ENCODE assay signal across 12 mouse cellular contexts in the genomic region with DNA sequence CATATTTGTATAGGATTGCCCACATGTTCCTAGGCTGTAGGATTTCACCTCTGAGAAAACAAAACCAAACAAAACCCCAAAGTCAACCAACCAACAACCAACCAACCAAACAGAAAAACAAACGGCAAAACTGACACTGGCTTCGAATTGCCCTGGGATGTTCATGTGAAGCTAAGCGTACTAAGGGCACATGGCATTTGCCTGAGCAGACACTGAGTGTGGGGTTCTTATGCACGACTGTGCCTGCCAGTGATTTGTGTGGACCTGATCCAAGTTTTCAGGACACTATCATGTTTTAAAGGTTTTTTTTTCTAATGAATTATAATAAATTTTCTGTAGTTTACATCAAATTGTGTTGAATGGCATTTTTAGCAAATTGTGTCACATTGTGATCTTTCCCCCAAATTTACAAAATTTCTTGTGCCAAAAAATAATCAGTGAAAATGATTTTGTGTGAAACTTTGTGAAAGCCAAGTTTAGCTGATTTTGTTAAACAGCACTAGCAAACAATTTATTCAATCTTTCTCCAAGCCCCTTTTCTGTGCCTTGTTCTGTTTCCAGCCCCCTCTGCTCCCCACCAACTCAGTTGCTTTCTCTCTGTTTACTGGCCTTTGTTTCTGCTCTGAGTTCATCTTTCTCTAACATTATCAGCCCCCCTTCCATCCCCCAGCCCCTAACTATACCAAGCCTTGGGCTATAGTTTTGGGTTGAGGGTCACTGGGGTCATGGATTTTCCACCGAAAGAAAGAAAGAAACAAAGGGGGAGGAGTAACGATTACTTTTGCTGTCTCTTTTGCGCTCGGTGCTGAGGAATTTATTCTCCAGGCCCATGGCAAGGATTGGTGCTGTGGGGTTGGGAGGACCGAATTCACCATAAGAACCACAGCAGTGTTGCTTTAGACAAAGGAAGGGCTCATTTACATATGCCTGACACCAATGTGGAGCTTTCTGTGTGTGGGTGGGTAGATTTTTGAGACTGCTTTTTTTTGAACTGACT.
DNase-seq lines count a peak whose midpoint lies in the region; ATAC-seq and TF ChIP-seq lines count a peak whose summit lies in the region.
"Had no signal": no experiment of that assay in that cellular context is flagged by ENCODE, and none has a peak within 500 bp of the region (broad histone marks: within the 10 kb centered on the region; RNA-seq: fewer than 3 reads in every experiment).

No protein-coding gene starts in this region.

- no peak overlapping the region for H3K9ac ChIP-seq in midbrain, embryonic 11.5 days (ENCODE audit: low read length)
- H3K9ac ChIP-seq in midbrain, postnatal 0 days (replicated peaks; ENCODE audit: low read length, poor library complexity, severe bottlenecking) = no peak overlapping the region
- no peak overlapping the region for H3K9ac ChIP-seq in embryonic facial prominence, embryonic 11.5 days (replicated peaks; ENCODE audit: low read length)
- no peak overlapping the region for H3K9ac ChIP-seq in hindbrain, embryonic 16.5 days (ENCODE audit: low read depth, low read length)
- H3K9ac ChIP-seq: liver, embryonic 14.5 days had no signal

- peak overlapping the region; percentile 21 for H3K27ac ChIP-seq in midbrain, embryonic 11.5 days (ENCODE audit: low read depth, low read length)
- no peak overlapping the region for H3K27ac ChIP-seq in midbrain, postnatal 0 days (ENCODE audit: low read depth, low read length)
- no peak overlapping the region for H3K27ac ChIP-seq in embryonic facial prominence, embryonic 11.5 days (replicated peaks; ENCODE audit: low read depth, low read length)
- no peak overlapping the region for H3K27ac ChIP-seq in hindbrain, embryonic 16.5 days (ENCODE audit: low read depth, low read length)
- H3K27ac ChIP-seq: liver, embryonic 14.5 days had no signal

- ATAC-seq in midbrain, embryonic 11.5 days (ENCODE audit: low FRiP score) = peak; percentile 81
- no peak for ATAC-seq in midbrain, postnatal 0 days (ENCODE audit: low FRiP score)
- ATAC-seq in embryonic facial prominence, embryonic 11.5 days (replicated peaks; ENCODE audit: insufficient number of reproducible peaks, low FRiP score, low TSS enrichment, low read depth) = peak; percentile 57
- ATAC-seq in hindbrain, embryonic 16.5 days = peak; percentile 60; the same call in 1 of the 2 replicates
- ATAC-seq: intestine, postnatal 0 days had no signal

- WGBS in midbrain, embryonic 11.5 days = 22% methylated on average over 9 of the region's 9 CpGs
- 30% methylated on average over 9 of the region's 9 CpGs for WGBS in midbrain, postnatal 0 days
- 25% methylated on average over 9 of the region's 9 CpGs for WGBS in embryonic facial prominence, embryonic 11.5 days
- WGBS in hindbrain, embryonic 16.5 days = 22% methylated on average over 9 of the region's 9 CpGs

- TF ChIP-seq CTCF in midbrain, postnatal 0 days (IDR thresholded peaks at IDR 0.05) = no peak

- no peaks in the 10 kb centered on the region for H3K36me3 ChIP-seq in midbrain, embryonic 11.5 days (ENCODE audit: control insufficient read depth, insufficient read depth, low read length)
- H3K36me3 ChIP-seq in midbrain, postnatal 0 days (ENCODE audit: insufficient read depth, low read length) = no peaks in the 10 kb centered on the region
- H3K36me3 ChIP-seq in embryonic facial prominence, embryonic 11.5 days (replicated peaks; ENCODE audit: control insufficient read depth, insufficient read depth, low read depth, low read length) = no peaks in the 10 kb centered on the region
- H3K36me3 ChIP-seq in hindbrain, embryonic 16.5 days (ENCODE audit: control insufficient read depth, insufficient read depth, low read length) = no peaks in the 10 kb centered on the region

- no peak overlapping the region for H3K4me2 ChIP-seq in midbrain, embryonic 11.5 days
- no peak overlapping the region for H3K4me2 ChIP-seq in midbrain, postnatal 0 days (ENCODE audit: low read depth, low read length, poor library complexity, severe bottlenecking)
- no peak overlapping the region for H3K4me2 ChIP-seq in embryonic facial prominence, embryonic 11.5 days (ENCODE audit: low read depth, low read length)
- H3K4me2 ChIP-seq in hindbrain, embryonic 16.5 days (ENCODE audit: low read length) = no peak overlapping the region

- H3K9me3 ChIP-seq in midbrain, embryonic 11.5 days (ENCODE audit: control insufficient read depth, low read length) = no peaks in the 10 kb centered on the region
- no peaks in the 10 kb centered on the region for H3K9me3 ChIP-seq in midbrain, postnatal 0 days (ENCODE audit: low read length)
- H3K9me3 ChIP-seq in embryonic facial prominence, embryonic 11.5 days (replicated peaks; ENCODE audit: control insufficient read depth, low read length) = no peaks in the 10 kb centered on the region
- no peaks in the 10 kb centered on the region for H3K9me3 ChIP-seq in hindbrain, embryonic 16.5 days (ENCODE audit: control insufficient read depth, low read length)

- H3K27me3 ChIP-seq in midbrain, embryonic 11.5 days (ENCODE audit: control insufficient read depth, insufficient read depth, low read length) = no peaks in the 10 kb centered on the region
- no peaks in the 10 kb centered on the region for H3K27me3 ChIP-seq in midbrain, postnatal 0 days (ENCODE audit: insufficient read depth, low read length)
- no peaks in the 10 kb centered on the region for H3K27me3 ChIP-seq in embryonic facial prominence, embryonic 11.5 days (ENCODE audit: control insufficient read depth, insufficient read depth, low read length)
- no peaks in the 10 kb centered on the region for H3K27me3 ChIP-seq in hindbrain, embryonic 16.5 days (replicated peaks; ENCODE audit: control insufficient read depth, insufficient read depth, low read length)

- H3K4me1 ChIP-seq in midbrain, embryonic 11.5 days (ENCODE audit: control insufficient read depth, insufficient read depth, low read length) = peaks cover 10% of the 10 kb centered on the region; the same call in 1 of the 2 replicates
- H3K4me1 ChIP-seq in midbrain, postnatal 0 days (ENCODE audit: insufficient read depth, low read length) = peaks cover 6% of the 10 kb centered on the region; the same call in 1 of the 2 replicates
- no peaks in the 10 kb centered on the region for H3K4me1 ChIP-seq in embryonic facial prominence, embryonic 11.5 days (ENCODE audit: control insufficient read depth, insufficient read depth, low read length)
- 0 out of 2 replicates have a peak, but pooled peaks cover 3% of the 10 kb centered on the region for H3K4me1 ChIP-seq in hindbrain, embryonic 16.5 days (ENCODE audit: control insufficient read depth, insufficient read depth, low read depth, low read length)

- DNase-seq in midbrain, embryonic 11.5 days (ENCODE audit: low spot score, missing footprints) = peak; percentile 92
- DNase-seq in midbrain, postnatal 0 days (ENCODE audit: low spot score) = no peak
- DNase-seq in embryonic facial prominence, embryonic 11.5 days (ENCODE audit: low spot score) = peak; percentile 32
- DNase-seq in retina, postnatal 1 day = peak; percentile 42
- DNase-seq in spleen, postnatal 36 days (ENCODE audit: low spot score in 2 of 2) = no peak
- DNase-seq in adrenal gland, postnatal 4 days (ENCODE audit: low spot score in 2 of 2) = no peak
- no peak for DNase-seq in thymus, postnatal 4 days
- DNase-seq: cerebellum, adult 2 months; thymus, postnatal 36 days had no signal

- no peak overlapping the region for H3K4me3 ChIP-seq in midbrain, embryonic 11.5 days (ENCODE audit: low read depth, low read length)
- H3K4me3 ChIP-seq in midbrain, postnatal 0 days (ENCODE audit: low read depth, low read length) = no peak overlapping the region
- no peak overlapping the region for H3K4me3 ChIP-seq in embryonic facial prominence, embryonic 11.5 days (ENCODE audit: low read depth, low read length)
- H3K4me3 ChIP-seq in hindbrain, embryonic 16.5 days (ENCODE audit: low read length) = no peak overlapping the region

Comparison
In these comparisons a context has a peak if more than half of its experiments do, and no peak if none do; other contexts are left out.
1. DNase-seq: peak in midbrain, embryonic 11.5 days (single experiment), embryonic facial prominence, embryonic 11.5 days (single experiment) and retina, postnatal 1 day (single experiment); none in midbrain, postnatal 0 days (single experiment), spleen, postnatal 36 days (0 of 2), adrenal gland, postnatal 4 days (0 of 2) and thymus, postnatal 4 days (single experiment).